Mouse (Mus musculus) MEL (cell line): Measurements from ENCODE around the gene Slco2a1. TPM values are rescaled to one million over a fixed set of nuclear protein-coding genes. Genes with fewer than 3 reads are reported as not detected.

ENCODE experiments used
- DNase-seq: peaks from one replicate; pipeline ENCODE4 v3.0.0; 2011; ENCODE audit warnings: low read depth, low spot score
- H3K27ac ChIP-seq: 2 replicates; pipeline ENCODE4 v1.5.1; 2012; ENCODE audit warnings: low read depth, mild to moderate bottlenecking, control low read depth, low read length, moderate library complexity; ENCODE audit not compliant: control insufficient read depth
- H3K27me3 ChIP-seq, 2 experiments: fragments of 150-350 bp in 1 of 2; sonication (generic) in 1 of 2; 2 replicates each; pipeline ENCODE4 v1.6.1; 2012; ENCODE audit warnings: low read length in 2 of 2, mild to moderate bottlenecking in 2 of 2, improper control_type of control experiment in 1 of 2, moderate library complexity in 1 of 2; ENCODE audit not compliant: insufficient read depth in 2 of 2, control insufficient read depth in 1 of 2
- H3K36me3 ChIP-seq, 2 experiments: 2 replicates each; pipeline ENCODE4 v1.6.1; 2012 to 2014; ENCODE audit warnings: low read length in 2 of 2, improper control_type of control experiment in 1 of 2, inconsistent platforms in 1 of 2, mild to moderate bottlenecking in 1 of 2; ENCODE audit not compliant: insufficient read depth in 2 of 2, control insufficient read depth in 1 of 2
- H3K4me1 ChIP-seq, 2 experiments: fragments of 150-350 bp in 1 of 2; sonication (generic) in 1 of 2; 2 replicates each; pipeline ENCODE4 v1.6.1; 2012; ENCODE audit warnings: low read length in 2 of 2, improper control_type of control experiment in 1 of 2, mild to moderate bottlenecking in 1 of 2; ENCODE audit not compliant: insufficient read depth in 2 of 2, control insufficient read depth in 1 of 2
- H3K4me3 ChIP-seq, 2 experiments: fragments of 150-350 bp in 1 of 2; sonication (generic) in 1 of 2; 2 replicates each; pipeline ENCODE4 v1.5.1; 2012; ENCODE audit warnings: low read depth in 2 of 2, low read length in 2 of 2, mild to moderate bottlenecking in 2 of 2, moderate library complexity in 2 of 2, control low read depth in 1 of 2, improper control_type of control experiment in 1 of 2; ENCODE audit not compliant: control insufficient read depth in 1 of 2, insufficient read depth in 1 of 2
- H3K79me2 ChIP-seq: 2 replicates; pipeline ENCODE4 v1.6.1; 2012; ENCODE audit warnings: mild to moderate bottlenecking, low read length, moderate library complexity; ENCODE audit not compliant: control insufficient read depth, poor library complexity, insufficient read depth
- H3K9ac ChIP-seq: 2 replicates; pipeline ENCODE4 v1.6.1; 2012; ENCODE audit warnings: low read depth, mild to moderate bottlenecking, control low read depth, low read length, moderate library complexity; ENCODE audit not compliant: control insufficient read depth, poor library complexity, severe bottlenecking
- H3K9me3 ChIP-seq: fragments of 150-350 bp; sonication (generic); replicated peaks from 2 replicates; pipeline ENCODE4 v1.6.1; 2012; ENCODE audit warnings: mild to moderate bottlenecking, low read length, improper control_type of control experiment, moderate library complexity; ENCODE audit not compliant: insufficient read depth
- BHLHE40 ChIP-seq: IDR thresholded peaks from 2 replicates; pipeline ENCODE4 v1.6.1; 2012; ENCODE audit warnings: low read depth, mild to moderate bottlenecking, inconsistent platforms, low read length, improper control_type of control experiment, borderline replicate concordance
- CHD1 ChIP-seq: IDR thresholded peaks from 2 replicates; pipeline ENCODE4 v1.6.1; 2012; ENCODE audit warnings: low read depth, mild to moderate bottlenecking, inconsistent platforms, low read length, improper control_type of control experiment
- CHD2 ChIP-seq: IDR thresholded peaks from 2 replicates; pipeline ENCODE4 v1.6.1; 2011; ENCODE audit warnings: low read length, improper control_type of control experiment
- CTCF ChIP-seq, 3 experiments: IDR thresholded peaks in 2 of 3; conservative IDR thresholded peaks in 1 of 3; 2 replicates each; pipeline ENCODE4 v1.5.1; 2011 to 2012; ENCODE audit warnings: low read length in 3 of 3, low read depth in 2 of 3, mild to moderate bottlenecking in 2 of 3, improper control_type of control experiment in 1 of 3, inconsistent platforms in 1 of 3, mixed read lengths in 1 of 3, moderate library complexity in 1 of 3; ENCODE audit not compliant: control insufficient read depth in 1 of 3, insufficient read depth in 1 of 3, poor library complexity in 1 of 3, severe bottlenecking in 1 of 3
- ELF1 ChIP-seq: IDR thresholded peaks from 2 replicates; pipeline ENCODE4 v1.6.1; 2014; ENCODE audit warnings: low read depth, mild to moderate bottlenecking, inconsistent platforms, low read length, improper control_type of control experiment, moderate library complexity
- ETS1 ChIP-seq: IDR thresholded peaks from 2 replicates; pipeline ENCODE4 v1.6.1; 2012; ENCODE audit warnings: low read depth, mild to moderate bottlenecking, inconsistent platforms, low read length, improper control_type of control experiment, moderate library complexity
- GABPA ChIP-seq: IDR thresholded peaks from 2 replicates; pipeline ENCODE4 v1.6.1; 2012; ENCODE audit warnings: low read depth, mild to moderate bottlenecking, inconsistent platforms, low read length, improper control_type of control experiment, moderate library complexity
- GATA1 ChIP-seq: IDR thresholded peaks from 2 replicates; pipeline ENCODE4 v1.6.1; 2011; ENCODE audit warnings: low read depth, low read length, improper control_type of control experiment
- JUND ChIP-seq: IDR thresholded peaks from 2 replicates; pipeline ENCODE4 v1.6.1; 2011; ENCODE audit warnings: low read depth, mild to moderate bottlenecking, improper control_type of control experiment, low read length
- KAT2A ChIP-seq: conservative IDR thresholded peaks from 2 replicates; pipeline ENCODE4 v1.6.1; 2012; ENCODE audit warnings: low read depth, low read length, improper control_type of control experiment, inconsistent platforms
- MAX ChIP-seq: IDR thresholded peaks from 2 replicates; pipeline ENCODE4 v1.6.1; 2011; ENCODE audit warnings: low read length, improper control_type of control experiment
- MEF2A ChIP-seq: IDR thresholded peaks from 2 replicates; pipeline ENCODE4 v1.6.1; 2014; ENCODE audit warnings: low read depth, mild to moderate bottlenecking, inconsistent platforms, low read length, improper control_type of control experiment; ENCODE audit not compliant: poor library complexity, insufficient replicate concordance, severe bottlenecking; ENCODE audit errors: extremely low read depth
- MXI1 ChIP-seq: IDR thresholded peaks from 2 replicates; pipeline ENCODE4 v1.6.1; 2011; ENCODE audit warnings: mild to moderate bottlenecking, low read depth, low read length, improper control_type of control experiment
- MYC ChIP-seq: IDR thresholded peaks from 2 replicates; pipeline ENCODE4 v1.6.1; 2011; ENCODE audit warnings: low read depth, mild to moderate bottlenecking, low read length, improper control_type of control experiment, moderate library complexity
- NRF1 ChIP-seq: IDR thresholded peaks from 2 replicates; pipeline ENCODE4 v1.6.1; 2014; ENCODE audit warnings: low read depth, mild to moderate bottlenecking, inconsistent platforms, low read length, improper control_type of control experiment, moderate library complexity; ENCODE audit not compliant: poor library complexity, insufficient read depth, severe bottlenecking
- POLR2A ChIP-seq, 2 experiments: IDR thresholded peaks; 2 replicates each; pipeline ENCODE4 v1.6.1; 2011 to 2012; ENCODE audit warnings: low read length in 2 of 2, mild to moderate bottlenecking in 2 of 2, control low read depth in 1 of 2, improper control_type of control experiment in 1 of 2, low read depth in 1 of 2, moderate library complexity in 1 of 2; ENCODE audit not compliant: control insufficient read depth in 1 of 2, insufficient read depth in 1 of 2, poor library complexity in 1 of 2
- POLR2AphosphoS5 ChIP-seq: IDR thresholded peaks from 2 replicates; pipeline ENCODE4 v1.6.1; 2012; ENCODE audit warnings: low read depth, borderline replicate concordance, mild to moderate bottlenecking, inconsistent platforms, low read length, moderate library complexity, mixed read lengths
- RAD21 ChIP-seq: IDR thresholded peaks from 2 replicates; pipeline ENCODE4 v1.6.1; 2011; ENCODE audit warnings: mild to moderate bottlenecking, low read depth, low read length, improper control_type of control experiment
- RCOR1 ChIP-seq: IDR thresholded peaks from 2 replicates; pipeline ENCODE4 v1.6.1; 2012; ENCODE audit warnings: low read depth, mild to moderate bottlenecking, inconsistent platforms, low read length, improper control_type of control experiment
- SMC3 ChIP-seq: IDR thresholded peaks from 2 replicates; pipeline ENCODE4 v1.6.1; 2011; ENCODE audit warnings: low read depth, low read length, improper control_type of control experiment
- TBP ChIP-seq: IDR thresholded peaks from 2 replicates; pipeline ENCODE4 v1.8.0; 2011; ENCODE audit warnings: low read depth, low read length, improper control_type of control experiment
- TCF12 ChIP-seq: IDR thresholded peaks from 2 replicates; pipeline ENCODE4 v1.6.1; 2014; ENCODE audit warnings: low read depth, mild to moderate bottlenecking, inconsistent platforms, low read length, improper control_type of control experiment, moderate library complexity
- UBTF ChIP-seq: IDR thresholded peaks from 2 replicates; pipeline ENCODE4 v1.6.1; 2012; ENCODE audit warnings: low read depth, mild to moderate bottlenecking, inconsistent platforms, low read length, improper control_type of control experiment, moderate library complexity, borderline replicate concordance; ENCODE audit not compliant: insufficient read depth
- USF2 ChIP-seq, 2 experiments: IDR thresholded peaks; 2 replicates each; pipeline ENCODE4 v1.6.1; 2011 to 2012; ENCODE audit warnings: improper control_type of control experiment in 2 of 2, low read length in 2 of 2, borderline replicate concordance in 1 of 2, inconsistent platforms in 1 of 2, low read depth in 1 of 2, mild to moderate bottlenecking in 1 of 2; ENCODE audit not compliant: insufficient read depth in 1 of 2
- polyA plus RNA-seq, 2 experiments: library from polyadenylated mRNA; stranded (reverse) in 1 of 2; unstranded in 1 of 2; fragments of >175 nt in 1 of 2; fragments of >200 nt in 1 of 2; gene quantifications; 2 replicates each; pipeline versions ENCODE4 v1.2.1 to v1.2.4; 2012; ENCODE audit warnings: low replicate concordance in 2 of 2, low read depth in 1 of 2; ENCODE audit not compliant: insufficient read length in 2 of 2, insufficient read depth in 1 of 2, missing spikeins in 1 of 2
- total RNA-seq: library from RNA; depleted of rRNA; stranded (reverse); fragments of 300-350 nt; gene quantifications from 2 replicates; pipeline ENCODE4 v1.2.3, GENCODE M21; 2012

Slco2a1 gene
- total and polyA plus RNA-seq, 3 experiments: 0.01 TPM; not detected in 2

GRCm38 (mm10) chr9:103124746-103125145 lies 136.2 kb downstream of the Slco2a1 start:
- H3K36me3 ChIP-seq: no peaks in the 10 kb centered on the region
- no peaks in the 10 kb centered on the region for H3K9me3 ChIP-seq
- H3K27me3 ChIP-seq: no peaks in the 10 kb centered on the region
- no peaks in the 10 kb centered on the region for H3K79me2 ChIP-seq
- TF ChIP-seq MXI1: no peak
- TF ChIP-seq CHD1: no peak
- no peak for TF ChIP-seq POLR2AphosphoS5
- no peak for TF ChIP-seq RAD21
- TF ChIP-seq POLR2A (IDR thresholded peaks at IDR 0.05; ENCODE audit: control insufficient read depth in 1 of 2, insufficient read depth in 1 of 2, low read depth in 1 of 2, low read length in 2 of 2, poor library complexity in 1 of 2): no peak
- no peak for TF ChIP-seq MEF2A
- no peak for TF ChIP-seq JUND
- no peak for TF ChIP-seq RCOR1
- no peak for TF ChIP-seq MAX
- no peak for TF ChIP-seq TCF12
- TF ChIP-seq BHLHE40: no peak
- H3K27ac ChIP-seq: no peak overlapping the region
- DNase-seq: no peak
- no peak overlapping the region for H3K4me3 ChIP-seq
- H3K9ac ChIP-seq: no peak overlapping the region
- H3K4me1 ChIP-seq: no peaks in the 10 kb centered on the region

- Histone ChIP-seq H3K4me3 (no peak overlapping the region), H3K27ac (no peak overlapping the region), H3K36me3 (no peaks in the 10 kb centered on the region), H3K4me1 (no peaks in the 10 kb centered on the region), H3K27me3 (no peaks in the 10 kb centered on the region), H3K9ac (no peak overlapping the region), H3K79me2 (no peaks in the 10 kb centered on the region), H3K9me3 (no peaks in the 10 kb centered on the region)
- no peak for DNase-seq
- TF ChIP-seq GATA1: no peak
- TF ChIP-seq TCF12: no peak
- no peak for TF ChIP-seq UBTF
- TF ChIP-seq MXI1: no peak
- no peak for TF ChIP-seq CHD2
- TF ChIP-seq POLR2AphosphoS5: no peak
- TF ChIP-seq TBP: no peak
- TF ChIP-seq GABPA: no peak
- no peak for TF ChIP-seq NRF1
- TF ChIP-seq ELF1: no peak
- no peak for TF ChIP-seq USF2 (IDR thresholded peaks at IDR 0.05; ENCODE audit: borderline replicate concordance in 1 of 2, insufficient read depth in 1 of 2, low read depth in 1 of 2, low read length in 2 of 2)
- no peak for TF ChIP-seq ETS1
- TF ChIP-seq MYC: no peak
- TF ChIP-seq KAT2A: no peak
- no peak for TF ChIP-seq CTCF (IDR thresholded peaks at IDR 0.05 in 2 of 3, conservative IDR thresholded peaks at IDR 0.05 in 1 of 3; ENCODE audit: control insufficient read depth in 1 of 3, insufficient read depth in 1 of 3, low read depth in 2 of 3, low read length in 3 of 3, poor library complexity in 1 of 3, severe bottlenecking in 1 of 3)
- no peak for TF ChIP-seq SMC3
Observed at GRCm38 (mm10) chr9:103133493-103134124, 145.1 kb downstream of the Slco2a1 start.
